Mouse (Mus musculus) heart, embryonic 16.5 days (tissue): Measurements from ENCODE around the gene Phldb3. TPM values are rescaled to one million over a fixed set of nuclear protein-coding genes. Genes with fewer than 3 reads are reported as not detected.

Experiments
- ATAC-seq: fragments of 200-750 bp; cut with Nextera tagmentation; replicated peaks from 2 replicates; pipeline ENCODE4 v1.8.0; 2017; ENCODE audit warnings: moderate number of reproducible peaks; ENCODE audit not compliant: insufficient read depth, low FRiP score; ENCODE audit errors: extremely low read depth
- H3K27ac ChIP-seq: fragments of 300-500 bp; sonication (generic); 2 replicates; pipeline ENCODE4 v1.5.1; 2014; ENCODE audit warnings: mild to moderate bottlenecking, low read length, control low read depth, moderate library complexity
- H3K27me3 ChIP-seq: fragments of 300-500 bp; sonication (generic); 2 replicates; pipeline ENCODE4 v1.6.1; 2014; ENCODE audit warnings: low read length, mixed read lengths; ENCODE audit not compliant: control insufficient read depth, insufficient read depth
- H3K36me3 ChIP-seq: fragments of 300-500 bp; sonication (generic); 2 replicates; pipeline ENCODE4 v1.6.1; 2014; ENCODE audit not compliant: control insufficient read depth, insufficient read depth
- H3K4me1 ChIP-seq: fragments of 300-500 bp; sonication (generic); 2 replicates; pipeline ENCODE4 v1.6.1; 2014; ENCODE audit warnings: low read length, mixed read lengths; ENCODE audit not compliant: control insufficient read depth, insufficient read depth
- H3K4me2 ChIP-seq: fragments of 300-500 bp; sonication (generic); 2 replicates; pipeline ENCODE4 v1.6.1; 2014; ENCODE audit warnings: low read depth, mild to moderate bottlenecking, control low read depth, low read length
- H3K4me3 ChIP-seq: fragments of 300-500 bp; sonication (generic); 2 replicates; pipeline ENCODE4 v1.5.1; 2014; ENCODE audit warnings: mild to moderate bottlenecking, control low read depth, low read length
- H3K9ac ChIP-seq: fragments of 300-500 bp; sonication (generic); 2 replicates; pipeline ENCODE4 v1.6.1; 2014; ENCODE audit warnings: low read length, control low read depth
- H3K9me3 ChIP-seq: fragments of 300-500 bp; sonication (generic); replicated peaks from 2 replicates; pipeline ENCODE4 v1.6.1; 2016; ENCODE audit warnings: low read length; ENCODE audit not compliant: control insufficient read depth
- WGBS: fragments of 180-500 bp; shearing (Covaris S2); extraction: QIAGEN DNeasy Blood & Tissue Kit; methylation state at CpG from one replicate; pipeline ENCODE4 v1.1.7; 2014; 5-methylcytosine and 5-hydroxymethylcytosine counted together
- polyA plus RNA-seq: library from polyadenylated mRNA; unstranded; fragments of >200 nt; fragmentation: Nextera tagmentation; extraction: Ambion mirVana; gene quantifications from 2 replicates; pipeline ENCODE4 v1.2.1, GENCODE M21; 2015

Phldb3 gene
- polyA plus RNA-seq, 1 experiment from 2014 or later, result 0.17 TPM

DNA sequence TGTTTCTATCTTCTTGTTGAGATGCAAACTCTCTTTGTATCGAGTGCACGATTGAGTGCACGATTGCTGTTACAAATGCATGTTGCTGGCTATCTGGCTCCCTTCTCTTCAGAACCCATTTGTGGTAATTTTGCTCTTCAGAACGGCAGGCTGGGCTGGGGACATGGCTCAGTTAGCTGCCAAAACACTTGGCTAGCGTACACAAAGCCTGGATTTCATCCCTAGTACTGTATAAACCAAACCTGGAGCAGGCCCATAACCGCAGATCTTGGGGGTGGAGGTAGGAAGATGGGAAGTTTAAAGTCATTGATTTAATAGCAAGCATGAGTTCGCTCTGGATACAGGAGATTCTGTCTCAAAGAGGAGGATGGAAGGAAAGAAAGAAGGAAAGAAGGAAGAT, 5.0 kb upstream of the Phldb3 start:
- 83% methylated on average over 7 of the region's 7 CpGs for WGBS
- H3K27me3 ChIP-seq, result peaks cover 12% of the 10 kb centered on the region; the same call in 1 of the 2 replicates
- H3K36me3 ChIP-seq, result no peaks in the 10 kb centered on the region
- no peak for ATAC-seq
- H3K9ac ChIP-seq, result no peak overlapping the region
- H3K4me2 ChIP-seq, result no peak overlapping the region
- H3K27ac ChIP-seq, result no peak overlapping the region
- peaks cover 5% of the 10 kb centered on the region; the same call in 1 of the 2 replicates for H3K4me1 ChIP-seq
- H3K4me3 ChIP-seq, result no peak overlapping the region
- no peaks in the 10 kb centered on the region for H3K9me3 ChIP-seq

DNA sequence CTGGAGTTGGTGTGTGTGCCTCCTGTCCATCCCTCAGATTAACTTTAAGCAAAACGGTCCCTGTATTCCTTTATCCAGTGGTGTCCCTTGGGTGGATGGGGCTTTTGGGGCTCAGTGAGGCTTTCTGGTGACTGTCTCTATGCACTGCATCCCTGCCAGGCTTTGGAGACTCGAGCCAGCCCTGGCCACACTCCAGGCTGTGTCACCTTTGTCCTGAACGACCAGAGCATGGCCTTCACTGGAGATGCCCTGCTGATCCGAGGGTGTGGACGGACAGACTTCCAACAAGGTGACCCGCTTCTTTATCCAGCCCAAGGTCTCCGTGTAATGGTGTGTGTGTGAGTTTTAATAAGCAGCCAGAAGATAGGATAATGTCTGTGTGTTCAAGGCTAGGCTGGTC, 4.5 kb upstream of the Phldb3 start:
- no peak overlapping the region for H3K27ac ChIP-seq
- H3K9me3 ChIP-seq, result no peaks in the 10 kb centered on the region
- H3K27me3 ChIP-seq, result peaks cover 15% of the 10 kb centered on the region
- H3K9ac ChIP-seq, result no peak overlapping the region
- 69% methylated on average over 7 of the region's 7 CpGs for WGBS
- H3K4me2 ChIP-seq, result no peak overlapping the region
- H3K4me1 ChIP-seq, result peaks cover 5% of the 10 kb centered on the region
- no peaks in the 10 kb centered on the region for H3K36me3 ChIP-seq
- ATAC-seq, result no peak
- H3K4me3 ChIP-seq, result no peak overlapping the region

DNA sequence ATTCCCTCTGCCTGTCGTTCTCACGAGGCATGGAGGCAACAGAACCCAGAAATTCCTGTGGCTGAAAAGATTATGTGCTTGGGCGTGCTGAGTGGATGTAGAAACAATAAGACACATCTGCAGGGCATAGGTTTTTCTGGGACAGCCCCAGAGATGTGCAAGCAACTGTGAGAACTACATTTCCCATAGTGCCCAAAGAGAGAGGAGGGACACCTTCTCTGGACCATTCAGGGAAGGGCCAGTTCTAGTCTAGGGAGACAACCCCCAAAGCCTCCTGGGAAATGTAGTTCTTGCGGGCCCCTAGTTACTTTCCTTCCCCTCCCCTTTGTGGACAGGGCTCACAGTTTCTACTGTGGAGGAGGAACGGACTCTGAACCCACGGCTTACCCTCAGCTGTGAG, 2.5 kb upstream of the Phldb3 start:
- peak overlapping the region; percentile 25; the same call in 1 of the 2 replicates for H3K4me3 ChIP-seq
- no peak overlapping the region; the same call in 1 of the 2 replicates for H3K4me2 ChIP-seq
- H3K27ac ChIP-seq, result no peak overlapping the region
- ATAC-seq, result peak; percentile 75
- H3K9ac ChIP-seq, result no peak overlapping the region
- no peaks in the 10 kb centered on the region for H3K36me3 ChIP-seq
- peaks cover 12% of the 10 kb centered on the region for H3K4me1 ChIP-seq
- WGBS, result 41% methylated on average over 6 of the region's 6 CpGs
- H3K9me3 ChIP-seq, result no peaks in the 10 kb centered on the region
- peaks cover 26% of the 10 kb centered on the region for H3K27me3 ChIP-seq

DNA sequence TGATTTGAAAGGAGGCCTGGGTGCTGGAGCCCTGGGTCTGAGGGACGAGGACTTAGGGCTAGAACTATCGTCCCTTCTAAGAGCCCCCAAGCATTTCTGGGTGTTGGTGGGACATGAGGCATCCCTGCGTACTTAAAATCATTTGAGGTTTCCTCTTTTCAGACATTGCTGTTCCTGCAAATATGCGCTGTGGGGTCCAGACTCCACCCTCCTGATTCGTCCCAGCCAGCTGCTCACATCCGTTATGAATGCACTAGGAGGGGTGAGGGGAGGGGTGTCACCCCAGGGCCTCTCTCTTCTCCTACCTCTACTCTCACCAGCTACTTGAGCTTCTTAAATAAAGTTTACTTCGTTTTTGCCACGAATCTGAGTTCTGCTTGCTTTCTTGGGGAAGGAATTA, 2.0 kb upstream of the Phldb3 start:
- H3K4me3 ChIP-seq, result peak overlapping the region; percentile 25; the same call in 1 of the 2 replicates

DNA sequence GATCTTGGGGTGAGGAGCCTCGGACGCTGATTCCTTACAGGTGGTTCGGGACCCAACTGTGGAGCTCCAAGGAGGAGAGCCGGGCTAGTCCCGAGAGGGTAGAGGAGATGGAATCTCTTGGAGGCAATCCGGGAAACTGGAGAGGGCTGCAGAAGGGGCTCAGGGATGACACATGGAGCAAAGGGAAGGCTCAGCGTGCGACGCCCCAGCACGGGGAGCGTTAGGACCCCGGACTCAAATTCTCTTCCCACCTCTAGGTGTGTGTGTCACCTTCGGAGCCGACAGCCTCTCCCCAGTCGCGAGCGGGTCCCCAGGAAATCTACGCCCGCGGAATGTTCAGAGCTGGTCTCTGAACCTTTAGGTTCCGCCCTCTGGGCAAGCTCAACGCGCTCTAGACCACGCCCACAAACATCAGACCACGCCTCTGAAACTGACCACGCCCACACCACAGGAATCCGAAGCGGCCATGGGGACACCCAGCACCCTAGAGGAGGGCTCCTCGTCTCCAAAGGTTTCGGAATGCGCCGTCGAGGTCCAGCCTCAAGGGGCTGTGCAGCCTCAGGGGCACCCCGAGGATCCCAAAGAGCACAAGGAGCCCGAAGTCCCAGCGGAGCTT, 424 bp downstream of the Phldb3 start:
- WGBS, result under 1% methylated on average over 36 of the region's 36 CpGs
- Histone ChIP-seq H3K9ac (peak overlapping the region; percentile 27), H3K4me2 (peak overlapping the region; percentile 66), H3K27ac (peak overlapping the region; percentile 28; the same call in 1 of the 2 replicates), H3K27me3 (peaks cover 32% of the 10 kb centered on the region), H3K4me1 (peaks cover 12% of the 10 kb centered on the region), H3K4me3 (peak overlapping the region; percentile 52), H3K9me3 (no peaks in the 10 kb centered on the region), H3K36me3 (no peaks in the 10 kb centered on the region)
- ATAC-seq, result peak; percentile 38

More for the DNA sequence above, 2.0 kb upstream of the Phldb3 start:
- Histone ChIP-seq H3K36me3 (no peaks in the 10 kb centered on the region), H3K27ac (no peak overlapping the region), H3K4me1 (peaks cover 12% of the 10 kb centered on the region), H3K27me3 (peaks cover 31% of the 10 kb centered on the region), H3K4me2 (peak overlapping the region; percentile 13; the same call in 1 of the 2 replicates), H3K9me3 (no peaks in the 10 kb centered on the region), H3K9ac (no peak overlapping the region; the same call in 1 of the 2 replicates)
- WGBS, result 66% methylated on average over 8 of the region's 8 CpGs
- ATAC-seq, result no peak

DNA sequence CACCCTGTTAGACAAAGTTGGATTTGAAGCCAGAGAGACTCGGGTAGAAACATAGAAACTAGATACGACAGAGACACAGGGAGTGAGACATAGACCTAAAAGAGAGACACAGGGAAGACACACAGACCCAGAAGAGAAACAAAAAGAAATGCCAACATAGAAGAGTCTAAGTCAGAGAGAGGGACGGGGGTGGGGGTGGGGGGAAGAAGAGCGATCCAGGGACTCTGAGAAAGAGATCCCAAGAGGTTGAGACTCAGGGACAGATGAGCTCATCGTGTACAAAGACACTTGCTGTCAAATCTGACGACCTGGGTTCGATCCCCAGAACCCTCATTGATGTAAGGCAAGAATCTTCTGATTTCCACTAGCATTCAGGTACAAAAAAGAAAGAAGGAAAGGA, 1.1 kb downstream of the Phldb3 start:
- Histone ChIP-seq H3K27me3 (peaks cover 34% of the 10 kb centered on the region), H3K4me1 (peaks cover 12% of the 10 kb centered on the region), H3K9ac (no peak overlapping the region; the same call in 1 of the 2 replicates), H3K36me3 (no peaks in the 10 kb centered on the region), H3K27ac (no peak overlapping the region), H3K4me2 (peak overlapping the region; percentile 66), H3K4me3 (peak overlapping the region; percentile 52), H3K9me3 (no peaks in the 10 kb centered on the region)
- ATAC-seq, result no peak
- 13% methylated on average over 7 of the region's 7 CpGs for WGBS

DNA sequence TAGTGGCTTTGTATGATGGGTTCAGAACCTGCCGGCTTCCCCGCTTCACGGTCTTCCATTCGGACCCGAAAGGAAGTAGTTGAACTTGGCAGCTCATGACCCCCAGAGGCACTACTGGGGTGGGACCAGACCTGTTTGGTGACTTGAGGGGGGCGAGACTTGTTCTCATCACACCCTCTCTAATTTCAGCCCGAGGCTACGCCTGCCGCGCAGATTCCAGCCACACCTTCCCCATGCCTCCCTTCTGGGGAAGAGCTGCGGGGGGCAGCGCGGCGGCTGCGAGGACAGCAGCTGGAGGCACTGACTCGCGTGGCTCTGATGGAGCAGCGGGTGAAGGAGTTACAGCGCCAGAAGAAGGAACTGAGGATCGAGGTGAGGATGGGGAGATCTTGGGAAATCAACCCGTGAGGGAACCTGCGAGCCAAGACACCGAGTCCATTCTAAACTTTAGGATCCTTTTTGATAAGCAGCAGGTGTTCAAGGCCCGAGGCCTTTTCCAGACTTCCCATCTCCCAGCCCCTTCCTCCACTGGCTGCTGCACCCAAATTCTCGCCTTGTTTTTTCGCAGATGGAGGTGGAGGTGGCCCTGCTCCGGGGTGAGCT, 1.8 kb downstream of the Phldb3 start:
- Histone ChIP-seq H3K4me1 (peaks cover 12% of the 10 kb centered on the region), H3K9ac (no peak overlapping the region), H3K36me3 (no peaks in the 10 kb centered on the region), H3K27ac (no peak overlapping the region), H3K4me3 (peak overlapping the region; percentile 33), H3K27me3 (peaks cover 34% of the 10 kb centered on the region), H3K4me2 (peak overlapping the region; percentile 51), H3K9me3 (no peaks in the 10 kb centered on the region)
- WGBS, result 6% methylated on average over 27 of the region's 27 CpGs
- ATAC-seq, result no peak

DNA sequence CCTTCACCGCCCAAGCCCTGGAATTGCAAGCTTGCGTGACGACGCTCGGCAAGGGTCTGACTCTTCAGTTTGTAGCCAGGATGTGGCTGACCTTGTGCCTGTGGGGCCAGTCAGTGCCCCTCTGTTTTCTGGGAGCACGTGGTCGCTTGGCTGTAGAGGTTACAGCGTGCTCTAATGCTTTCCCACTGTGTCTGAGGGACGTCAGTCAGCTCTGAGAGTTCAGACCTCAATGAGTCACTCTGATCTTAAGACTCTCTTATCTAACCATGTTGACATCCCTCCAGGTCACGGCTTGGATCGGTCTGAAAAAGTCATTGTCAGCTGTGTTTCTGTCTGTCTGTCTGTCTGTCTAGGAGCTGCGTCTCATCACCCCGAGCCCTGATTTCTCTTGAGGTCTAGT, 4.3 kb downstream of the Phldb3 start:
- Histone ChIP-seq H3K9me3 (no peaks in the 10 kb centered on the region), H3K4me1 (peaks cover 12% of the 10 kb centered on the region)
- ATAC-seq, result no peak

DNA sequence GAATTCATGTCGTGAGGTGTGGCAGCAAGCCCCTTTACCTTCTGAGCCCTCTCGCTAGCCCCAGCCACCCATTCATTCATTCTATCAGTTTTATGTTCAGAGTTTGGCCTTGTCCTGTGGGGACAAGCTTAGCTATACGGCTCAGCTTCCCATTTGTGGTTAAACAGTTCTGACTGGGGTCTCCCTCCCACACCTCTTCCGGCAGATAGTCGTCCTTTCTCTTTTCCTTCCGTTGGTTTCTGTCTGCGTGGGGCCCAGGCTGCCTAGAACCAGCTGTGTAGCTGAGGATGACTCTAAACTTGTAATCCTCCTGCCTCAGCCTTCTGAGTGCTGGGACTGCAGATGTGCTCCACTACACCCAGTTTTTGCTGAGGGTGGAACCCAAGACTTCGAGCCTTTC, 7.2 kb downstream of the Phldb3 start:
- Histone ChIP-seq H3K4me1 (peaks cover under 1% of the 10 kb centered on the region; the same call in 1 of the 2 replicates), H3K9me3 (peaks cover 5% of the 10 kb centered on the region; the same call in 1 of the 2 replicates), H3K4me2 (no peak overlapping the region), H3K27ac (no peak overlapping the region), H3K4me3 (no peak overlapping the region), H3K36me3 (no peaks in the 10 kb centered on the region), H3K9ac (no peak overlapping the region), H3K27me3 (peaks cover 11% of the 10 kb centered on the region)
- WGBS, result 63% methylated on average over 8 of the region's 8 CpGs
- ATAC-seq, result no peak

More for the DNA sequence above, 4.3 kb downstream of the Phldb3 start:
- no peak overlapping the region for H3K27ac ChIP-seq
- 64% methylated on average over 13 of the region's 13 CpGs for WGBS
- no peak overlapping the region for H3K4me3 ChIP-seq
- H3K36me3 ChIP-seq, result no peaks in the 10 kb centered on the region
- no peak overlapping the region for H3K9ac ChIP-seq
- no peak overlapping the region for H3K4me2 ChIP-seq
- H3K27me3 ChIP-seq, result peaks cover 29% of the 10 kb centered on the region
